Mouse (Mus musculus): ENCODE data around the gene Col25a1. TPM values are rescaled to one million over a fixed set of nuclear protein-coding genes. Genes with fewer than 3 reads are reported as not detected.

Gene Col25a1
- not detected in 2 replicates for polyA plus RNA-seq (2012; ENCODE audit: insufficient read depth, insufficient read length, missing spikeins)

DNA sequence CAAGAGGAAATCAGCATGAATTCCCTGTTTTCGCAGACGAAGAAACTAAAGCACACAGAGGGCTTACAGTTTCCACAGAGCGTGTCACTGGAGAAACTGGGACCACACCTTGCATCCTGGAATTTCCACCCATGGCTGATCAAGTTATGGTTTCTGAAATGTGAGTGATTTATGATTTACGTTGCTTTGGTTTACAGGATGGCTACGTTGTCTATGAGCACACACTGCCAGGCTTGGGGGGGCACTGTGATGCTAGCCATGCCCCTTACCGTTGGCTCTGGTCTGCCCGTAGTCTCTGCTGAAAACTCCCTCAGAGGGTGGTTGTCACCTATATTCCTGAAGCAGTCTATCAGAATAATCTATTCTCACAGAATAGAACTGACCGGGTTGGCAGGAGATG, at the start of gene Col25a1:
Gene Col25a1 (plus strand): TSS at position 301 of the 400 bp plus-strand sequence.
- H3K27ac ChIP-seq (ENCODE audit: insufficient read depth, low read depth, low read length) = no peak within 1 kb of the TSS
- H3K4me3 ChIP-seq (ENCODE audit: insufficient read depth, low read length) = no peak within 1 kb of the TSS
- no peak for TF ChIP-seq POLR2A (IDR thresholded peaks at IDR 0.05; ENCODE audit: borderline replicate concordance, low read depth, low read length)
- TF ChIP-seq CTCF (IDR thresholded peaks at IDR 0.05; ENCODE audit: low read depth, low read length) = no peak
- H3K4me1 ChIP-seq (ENCODE audit: control insufficient read depth, insufficient read depth, low read length) = no peaks in the 10 kb centered on the region

DNA sequence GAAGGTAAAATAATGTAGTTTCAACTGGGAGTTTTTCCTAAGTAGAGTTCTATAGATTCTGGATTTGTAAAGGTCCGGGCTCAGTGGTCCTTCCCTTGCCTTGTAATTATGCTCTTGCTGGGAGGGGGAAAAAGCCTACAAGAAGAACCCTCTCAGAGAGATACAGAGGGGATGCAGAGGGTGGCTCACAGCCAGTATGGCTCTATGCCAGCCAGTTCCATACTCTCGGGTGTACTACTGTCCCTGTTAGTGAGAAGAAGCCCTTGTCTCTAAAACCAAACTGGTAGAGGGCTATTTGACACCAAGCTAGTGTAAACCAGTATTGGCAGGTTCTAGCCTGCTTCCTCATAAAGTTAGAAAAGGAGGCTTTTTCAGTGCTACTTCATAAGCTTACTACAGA, 48.0 kb upstream of the Col25a1 start:
- TF ChIP-seq CTCF (IDR thresholded peaks at IDR 0.05; ENCODE audit: low read depth, low read length) = no peak
- no peak for TF ChIP-seq POLR2A (IDR thresholded peaks at IDR 0.05; ENCODE audit: borderline replicate concordance, low read depth, low read length)
- H3K27ac ChIP-seq (ENCODE audit: insufficient read depth, low read depth, low read length) = no peak overlapping the region
- no peaks in the 10 kb centered on the region for H3K4me1 ChIP-seq (ENCODE audit: control insufficient read depth, insufficient read depth, low read length)
- no peak overlapping the region for H3K4me3 ChIP-seq (ENCODE audit: insufficient read depth, low read length)

DNA sequence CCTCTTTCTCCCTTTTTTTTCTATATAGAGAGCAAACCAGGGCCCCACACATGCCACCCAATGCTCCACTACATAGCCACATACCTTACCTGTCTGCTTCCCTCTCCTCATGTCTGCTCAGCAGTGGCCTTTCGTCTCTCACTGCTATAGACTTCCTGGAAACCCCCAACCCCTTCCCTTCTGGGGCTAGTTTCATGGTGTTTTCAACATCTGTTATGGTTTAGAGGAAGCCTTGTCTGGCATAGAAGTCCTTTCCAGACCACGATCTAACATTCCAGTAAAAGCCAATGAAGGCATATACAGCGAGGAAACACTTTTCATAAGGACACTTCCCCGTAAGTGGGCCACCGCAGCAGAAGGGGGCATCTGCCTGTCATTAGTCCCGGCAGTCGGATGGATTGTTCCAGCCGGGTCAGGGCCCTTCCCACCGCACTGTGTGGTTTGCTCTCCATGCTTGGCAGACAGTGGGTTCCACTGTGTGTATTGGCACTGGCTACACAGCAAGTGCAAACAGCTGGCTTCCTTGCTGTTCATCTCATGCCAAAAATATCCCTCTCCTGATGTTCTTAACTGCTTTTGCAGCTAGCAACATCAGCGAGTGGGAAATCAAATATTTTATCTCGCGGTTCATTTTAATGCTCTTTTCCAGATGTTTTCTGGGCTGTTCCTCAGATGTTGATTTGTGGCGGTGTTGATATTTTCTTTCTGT, 44.8 kb upstream of the Col25a1 start:
- no peak overlapping the region for H3K27ac ChIP-seq (ENCODE audit: insufficient read depth, low read depth, low read length)

DNA sequence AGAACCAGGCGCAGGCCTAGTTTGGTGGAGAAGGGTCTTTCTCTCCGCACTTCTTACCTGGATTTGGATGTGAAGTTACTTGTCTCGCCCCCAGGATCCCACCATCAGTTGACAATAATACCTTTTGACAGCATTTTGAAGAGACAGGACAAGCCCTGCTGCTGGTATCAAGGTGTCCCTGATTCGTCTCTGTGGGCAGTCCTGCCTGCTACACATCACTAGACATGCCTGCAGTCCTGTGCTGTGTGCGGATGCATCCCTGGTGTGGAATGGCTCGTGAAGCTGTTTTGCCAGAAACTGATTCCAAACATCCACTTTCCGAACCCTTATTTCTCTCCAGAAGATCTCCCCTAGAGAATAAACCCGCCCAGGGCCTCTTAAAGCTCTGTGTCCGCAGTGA, 43.8 kb upstream of the Col25a1 start:
- no peak overlapping the region for H3K4me3 ChIP-seq (ENCODE audit: insufficient read depth, low read length)
- H3K4me1 ChIP-seq (ENCODE audit: control insufficient read depth, insufficient read depth, low read length) = peaks cover 5% of the 10 kb centered on the region
- H3K27ac ChIP-seq (ENCODE audit: insufficient read depth, low read depth, low read length) = no peak overlapping the region
- TF ChIP-seq POLR2A (IDR thresholded peaks at IDR 0.05; ENCODE audit: borderline replicate concordance, low read depth, low read length) (no peak), CTCF (IDR thresholded peaks at IDR 0.05; ENCODE audit: low read depth, low read length) (no peak)

More for the DNA sequence above, 44.8 kb upstream of the Col25a1 start:
- Histone ChIP-seq H3K4me3 (ENCODE audit: insufficient read depth, low read length) (no peak overlapping the region), H3K4me1 (ENCODE audit: control insufficient read depth, insufficient read depth, low read length) (peaks cover 5% of the 10 kb centered on the region)
- no peak for TF ChIP-seq POLR2A (IDR thresholded peaks at IDR 0.05; ENCODE audit: borderline replicate concordance, low read depth, low read length)

DNA sequence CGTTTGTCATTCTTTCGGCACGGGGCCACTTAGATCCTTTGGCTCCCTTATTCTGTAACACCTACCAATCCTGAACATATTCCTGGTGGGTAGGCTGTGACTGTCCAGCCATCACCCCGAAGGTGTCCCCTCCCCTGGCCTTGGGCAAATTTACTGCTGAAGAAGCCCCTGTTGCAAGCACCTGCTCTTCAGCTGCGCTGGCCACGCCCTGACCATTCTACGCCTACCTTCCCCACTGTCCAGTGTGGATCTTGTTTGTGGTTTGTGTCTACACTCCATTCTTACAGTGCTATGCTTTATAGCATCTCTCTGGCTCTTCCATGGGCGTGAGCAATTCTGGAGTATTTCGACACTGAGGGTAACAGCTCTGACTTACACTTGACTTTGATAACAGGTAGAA, 42.6 kb upstream of the Col25a1 start:
- Histone ChIP-seq H3K4me3 (ENCODE audit: insufficient read depth, low read length) (no peak overlapping the region), H3K27ac (ENCODE audit: insufficient read depth, low read depth, low read length) (no peak overlapping the region), H3K4me1 (ENCODE audit: control insufficient read depth, insufficient read depth, low read length) (peaks cover 5% of the 10 kb centered on the region)
- no peak for TF ChIP-seq POLR2A (IDR thresholded peaks at IDR 0.05; ENCODE audit: borderline replicate concordance, low read depth, low read length)
- TF ChIP-seq CTCF (IDR thresholded peaks at IDR 0.05; ENCODE audit: low read depth, low read length) = no peak

DNA sequence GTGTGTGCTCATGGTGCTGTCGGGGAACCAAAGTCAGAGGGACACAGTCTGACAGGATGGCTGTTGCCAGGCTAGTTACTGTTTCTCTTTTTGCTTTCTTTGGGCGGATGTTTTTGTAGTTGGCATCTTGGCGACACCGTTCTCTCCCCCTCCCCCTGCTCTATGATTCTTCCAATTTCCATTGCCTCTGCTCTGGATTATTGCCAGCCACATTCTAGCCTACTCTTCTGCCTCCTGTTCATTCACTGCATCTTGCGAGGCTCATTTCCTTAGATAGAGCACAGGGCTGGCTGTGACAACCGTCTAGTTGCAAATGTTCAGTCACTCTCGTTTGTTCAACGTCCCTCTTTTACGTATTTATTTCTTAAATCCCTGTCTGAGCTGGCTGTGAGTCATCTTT, 40.8 kb upstream of the Col25a1 start:
- no peak overlapping the region for H3K27ac ChIP-seq (ENCODE audit: insufficient read depth, low read depth, low read length)
- H3K4me1 ChIP-seq (ENCODE audit: control insufficient read depth, insufficient read depth, low read length) = peaks cover 5% of the 10 kb centered on the region
- TF ChIP-seq POLR2A (IDR thresholded peaks at IDR 0.05; ENCODE audit: borderline replicate concordance, low read depth, low read length) (no peak), CTCF (IDR thresholded peaks at IDR 0.05; ENCODE audit: low read depth, low read length) (no peak)
- no peak overlapping the region for H3K4me3 ChIP-seq (ENCODE audit: insufficient read depth, low read length)

DNA sequence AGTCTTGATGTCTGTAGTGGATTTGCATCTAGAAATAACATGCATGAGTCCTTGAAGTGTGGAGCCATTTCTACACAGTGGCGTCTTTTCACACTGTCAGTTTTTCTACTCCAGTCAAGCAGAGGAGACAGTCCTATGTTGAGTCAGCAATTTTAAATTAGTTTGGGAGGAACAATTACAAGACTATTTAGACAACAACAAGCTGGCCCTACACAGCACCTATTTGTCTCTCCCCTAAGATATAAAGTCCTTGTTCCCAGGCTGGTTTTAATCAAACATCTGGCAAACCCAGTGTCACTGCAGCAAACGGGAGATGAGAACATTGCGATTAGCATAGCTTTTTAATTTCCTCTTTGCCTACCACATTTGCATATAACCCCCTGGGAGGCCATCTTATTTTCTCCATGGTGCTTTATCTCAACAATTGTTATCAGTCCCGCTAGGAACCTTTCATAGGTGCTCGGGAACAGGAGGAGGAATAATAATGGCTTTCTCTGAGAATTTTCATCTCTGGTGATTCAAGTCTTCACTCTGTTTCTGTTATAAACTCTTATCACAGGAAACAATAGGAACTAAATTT, 37.1 kb upstream of the Col25a1 start:
- H3K27ac ChIP-seq (ENCODE audit: insufficient read depth, low read depth, low read length) = no peak overlapping the region
- no peak overlapping the region for H3K4me3 ChIP-seq (ENCODE audit: insufficient read depth, low read length)
- peaks cover 5% of the 10 kb centered on the region for H3K4me1 ChIP-seq (ENCODE audit: control insufficient read depth, insufficient read depth, low read length)
- TF ChIP-seq POLR2A (IDR thresholded peaks at IDR 0.05; ENCODE audit: borderline replicate concordance, low read depth, low read length) (no peak), CTCF (IDR thresholded peaks at IDR 0.05; ENCODE audit: low read depth, low read length) (no peak)

DNA sequence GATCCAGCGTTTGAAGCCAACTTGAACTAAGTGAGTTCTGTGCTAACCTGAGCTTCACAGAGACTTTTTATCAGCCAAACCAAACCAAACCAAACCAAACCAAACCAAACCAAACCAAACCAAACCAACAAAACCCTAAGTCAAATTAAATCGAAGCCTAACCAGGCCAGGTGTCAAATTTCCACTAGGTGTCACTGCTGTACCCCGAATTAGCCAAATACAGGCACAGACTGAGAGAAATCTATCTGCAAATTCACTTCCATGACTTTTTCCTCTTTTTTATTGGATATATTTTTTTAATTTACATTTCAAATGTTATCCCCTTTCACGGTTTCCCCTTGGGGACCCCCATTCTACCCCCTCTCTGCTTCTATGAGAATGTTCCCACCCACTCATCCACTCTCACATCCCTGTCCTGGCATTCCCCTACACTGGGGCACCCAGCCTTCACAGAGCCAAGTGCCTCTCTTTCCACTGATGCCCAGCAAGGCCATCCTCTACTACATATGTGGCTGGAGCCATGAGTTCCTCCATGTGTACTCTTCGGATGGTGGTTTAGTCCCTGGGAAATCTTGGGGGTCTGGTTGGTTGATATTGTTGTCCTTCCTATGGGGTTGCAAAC, 36.0 kb upstream of the Col25a1 start:
- no peak overlapping the region for H3K4me3 ChIP-seq (ENCODE audit: insufficient read depth, low read length)
- peaks cover 5% of the 10 kb centered on the region for H3K4me1 ChIP-seq (ENCODE audit: control insufficient read depth, insufficient read depth, low read length)
- H3K27ac ChIP-seq (ENCODE audit: insufficient read depth, low read depth, low read length) = no peak overlapping the region
- TF ChIP-seq POLR2A (IDR thresholded peaks at IDR 0.05; ENCODE audit: borderline replicate concordance, low read depth, low read length) (no peak), CTCF (IDR thresholded peaks at IDR 0.05; ENCODE audit: low read depth, low read length) (no peak)

DNA sequence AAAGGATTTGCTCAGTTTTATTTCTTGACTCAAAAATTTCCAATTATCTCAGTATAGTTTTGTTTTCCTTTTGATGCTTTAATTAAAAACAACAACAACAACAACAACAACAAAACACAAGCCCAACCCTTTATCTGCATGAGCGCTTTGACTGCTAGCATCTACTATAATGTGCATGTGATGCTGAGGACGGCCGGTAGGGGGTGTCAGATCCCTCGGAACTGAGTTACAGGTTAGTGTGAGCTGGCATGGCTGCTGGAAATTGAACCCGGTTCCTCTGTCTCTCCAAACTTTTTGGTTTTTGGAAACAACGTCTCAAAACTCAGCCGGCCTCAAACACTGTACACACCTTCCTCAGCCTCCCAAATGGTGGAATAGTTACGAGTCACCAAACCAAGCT, 27.8 kb upstream of the Col25a1 start:
- H3K4me1 ChIP-seq (ENCODE audit: control insufficient read depth, insufficient read depth, low read length) = no peaks in the 10 kb centered on the region
- H3K27ac ChIP-seq (ENCODE audit: insufficient read depth, low read depth, low read length) = no peak overlapping the region
- peak; percentile 64 for TF ChIP-seq CTCF (IDR thresholded peaks at IDR 0.05; ENCODE audit: low read depth, low read length)
- no peak for TF ChIP-seq POLR2A (IDR thresholded peaks at IDR 0.05; ENCODE audit: borderline replicate concordance, low read depth, low read length)

DNA sequence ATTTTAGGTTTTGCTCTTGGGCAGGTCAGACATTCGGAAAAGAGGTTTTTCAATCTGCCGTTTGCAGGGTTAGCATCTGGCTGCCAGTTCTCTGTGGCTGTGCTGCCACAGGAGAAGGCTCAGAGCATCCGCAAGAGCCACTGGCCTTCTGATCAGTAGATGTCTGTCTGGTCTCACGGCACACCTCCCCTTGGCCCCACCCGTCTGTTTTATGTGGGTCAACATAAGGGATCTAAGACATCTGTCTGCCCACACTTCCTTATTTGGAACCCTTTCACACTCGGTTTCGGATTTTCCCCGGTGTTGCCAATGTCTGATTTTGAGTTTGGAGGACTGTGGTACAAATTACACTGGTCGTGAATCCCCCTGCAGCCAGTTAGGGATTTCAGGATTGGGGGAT, 26.8 kb upstream of the Col25a1 start:
- Histone ChIP-seq H3K27ac (ENCODE audit: insufficient read depth, low read depth, low read length) (no peak overlapping the region), H3K4me3 (ENCODE audit: insufficient read depth, low read length) (no peak overlapping the region), H3K4me1 (ENCODE audit: control insufficient read depth, insufficient read depth, low read length) (no peaks in the 10 kb centered on the region)
- TF ChIP-seq CTCF (IDR thresholded peaks at IDR 0.05; ENCODE audit: low read depth, low read length) (no peak), POLR2A (IDR thresholded peaks at IDR 0.05; ENCODE audit: borderline replicate concordance, low read depth, low read length) (no peak)

More for the DNA sequence above, 27.8 kb upstream of the Col25a1 start:
- H3K4me3 ChIP-seq (ENCODE audit: insufficient read depth, low read length) = no peak overlapping the region
